Mouse (Mus musculus): Measurements from ENCODE around the gene Cd27.

DNA sequence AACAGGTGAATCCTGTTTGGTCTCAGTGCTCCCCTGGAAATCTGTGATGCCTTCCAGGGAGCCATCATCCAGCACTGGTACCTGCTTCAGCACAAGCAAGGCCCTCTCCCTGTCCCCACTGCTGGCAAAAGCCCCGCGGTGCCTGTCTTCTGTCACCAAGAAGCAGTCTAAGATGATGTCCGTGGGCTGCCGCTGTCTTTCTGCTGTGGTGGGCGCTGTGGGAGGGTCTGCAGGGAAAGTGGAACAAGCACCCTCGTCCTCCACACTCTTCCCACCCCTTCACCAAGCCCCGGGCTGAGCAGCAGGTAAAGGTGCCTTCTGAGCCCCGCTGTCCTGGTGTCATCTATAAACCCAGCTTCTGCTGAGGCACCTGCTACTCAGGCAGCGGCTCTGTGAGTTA, 6.2 kb downstream of the Cd27 start:
- TF ChIP-seq CTCF (IDR thresholded peaks at IDR 0.05) (no peak), EP300 (IDR thresholded peaks at IDR 0.05) (no peak)
